Mouse (Mus musculus) forebrain, embryonic 11.5 days (tissue): ENCODE data around the gene Wipf2. TPM values are rescaled to one million over a fixed set of nuclear protein-coding genes. Genes with fewer than 3 reads are reported as not detected.

Source experiments
- ATAC-seq: fragments of 200-750 bp; cut with Nextera tagmentation; replicated peaks from 2 replicates; pipeline ENCODE4 v1.8.0; 2017; ENCODE audit warnings: moderate TSS enrichment; ENCODE audit not compliant: low FRiP score
- DNase-seq: peaks from one replicate; pipeline ENCODE4 v3.0.0-alpha.2; 2017; ENCODE audit warnings: low spot score
- H3K27ac ChIP-seq: fragments of 300-500 bp; sonication (generic); 2 replicates; pipeline ENCODE4 v1.5.1; 2014; ENCODE audit warnings: low read depth, low read length
- H3K27me3 ChIP-seq: fragments of 300-500 bp; sonication (generic); 2 replicates; pipeline ENCODE4 v1.6.1; 2014; ENCODE audit warnings: mild to moderate bottlenecking, low read length, mixed read lengths; ENCODE audit not compliant: control insufficient read depth, insufficient read depth
- H3K36me3 ChIP-seq: fragments of 300-500 bp; sonication (generic); 2 replicates; pipeline ENCODE4 v1.6.1; 2014; ENCODE audit warnings: mild to moderate bottlenecking, low read length, moderate library complexity, mixed read lengths; ENCODE audit not compliant: control insufficient read depth, insufficient read depth
- H3K4me1 ChIP-seq: fragments of 300-500 bp; sonication (generic); replicated peaks from 2 replicates; pipeline ENCODE4 v1.6.1; 2014; ENCODE audit warnings: low read length, mixed read lengths; ENCODE audit not compliant: control insufficient read depth, insufficient read depth
- H3K4me2 ChIP-seq: fragments of 300-500 bp; sonication (generic); 2 replicates; pipeline ENCODE4 v1.6.1; 2014; ENCODE audit warnings: low read depth, mild to moderate bottlenecking, low read length, moderate library complexity, mixed read lengths; ENCODE audit not compliant: severe bottlenecking
- H3K4me3 ChIP-seq: fragments of 300-500 bp; sonication (generic); 2 replicates; pipeline ENCODE4 v1.5.1; 2014; ENCODE audit warnings: low read depth, low read length
- H3K9ac ChIP-seq: fragments of 300-500 bp; sonication (generic); 2 replicates; pipeline ENCODE4 v1.6.1; 2014; ENCODE audit warnings: low read length
- H3K9me3 ChIP-seq: fragments of 300-500 bp; sonication (generic); 2 replicates; pipeline ENCODE4 v1.6.1; 2016; ENCODE audit warnings: low read length, mixed read lengths; ENCODE audit not compliant: control insufficient read depth
- WGBS: fragments of 180-500 bp; shearing (Covaris S2); extraction: QIAGEN DNeasy Blood & Tissue Kit; methylation state at CpG from one replicate; pipeline ENCODE4 v1.1.7; 2014; 5-methylcytosine and 5-hydroxymethylcytosine counted together
- polyA plus RNA-seq: library from polyadenylated mRNA; unstranded; fragments of >200 nt; fragmentation: Nextera tagmentation; extraction: Ambion mirVana; gene quantifications from 2 replicates; pipeline ENCODE4 v1.2.1, GENCODE M21; 2014

The Wipf2 gene
- polyA plus RNA-seq, 1 experiment from 2014 or later = 5.5 TPM

DNA sequence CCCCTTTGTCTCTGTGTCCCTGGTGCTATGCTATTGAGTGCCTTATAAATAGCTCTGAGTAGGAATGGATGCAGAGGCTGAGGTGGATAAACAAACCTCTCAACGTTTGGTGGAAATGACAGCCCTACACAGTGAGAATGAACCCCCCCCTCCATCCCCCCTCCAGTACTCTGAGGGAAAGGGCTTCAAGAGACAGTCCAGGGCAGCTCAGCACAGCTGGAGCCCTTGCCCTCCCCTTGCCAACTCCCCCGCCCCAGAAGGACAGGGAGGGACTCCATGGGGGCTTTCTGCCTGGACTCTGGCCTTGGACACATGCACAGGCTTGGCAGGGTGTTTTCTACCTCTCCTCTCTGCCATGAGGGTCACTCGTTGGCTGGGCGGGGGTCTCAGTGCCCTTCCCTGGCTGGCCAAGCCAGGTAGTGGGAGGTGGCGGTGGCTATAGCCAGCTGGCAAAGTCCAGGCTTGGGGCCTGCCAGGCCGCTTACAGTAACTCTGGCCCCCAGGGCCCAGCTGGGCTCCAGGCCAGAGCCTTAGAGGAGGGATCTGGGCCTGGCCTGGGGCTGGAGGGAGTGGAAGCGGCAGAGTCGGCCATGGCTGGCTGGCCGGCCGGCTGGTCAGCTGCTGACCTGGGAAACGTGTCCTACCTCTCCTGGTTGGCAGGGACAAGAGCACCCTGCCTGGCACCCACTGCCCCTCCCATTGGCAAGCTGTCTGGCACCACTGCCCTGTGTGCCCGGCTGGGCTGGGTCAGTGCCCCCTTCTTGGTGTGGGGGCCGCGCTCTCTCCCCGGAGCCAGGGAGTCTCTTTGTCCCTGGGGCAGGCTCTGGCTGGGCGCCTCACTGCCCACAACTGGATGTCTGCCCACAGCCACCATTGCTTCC is 87.8 kb downstream of the Wipf2 start:
- Histone ChIP-seq H3K4me1 (peaks cover 20% of the 10 kb centered on the region), H3K36me3 (no peaks in the 10 kb centered on the region), H3K4me2 (no peak overlapping the region), H3K9ac (no peak overlapping the region), H3K27me3 (no peaks in the 10 kb centered on the region), H3K4me3 (no peak overlapping the region), H3K9me3 (no peaks in the 10 kb centered on the region), H3K27ac (no peak overlapping the region)
- 72% methylated on average over 15 of the region's 16 CpGs for WGBS
- DNase-seq (no peak), ATAC-seq (no peak)

DNA sequence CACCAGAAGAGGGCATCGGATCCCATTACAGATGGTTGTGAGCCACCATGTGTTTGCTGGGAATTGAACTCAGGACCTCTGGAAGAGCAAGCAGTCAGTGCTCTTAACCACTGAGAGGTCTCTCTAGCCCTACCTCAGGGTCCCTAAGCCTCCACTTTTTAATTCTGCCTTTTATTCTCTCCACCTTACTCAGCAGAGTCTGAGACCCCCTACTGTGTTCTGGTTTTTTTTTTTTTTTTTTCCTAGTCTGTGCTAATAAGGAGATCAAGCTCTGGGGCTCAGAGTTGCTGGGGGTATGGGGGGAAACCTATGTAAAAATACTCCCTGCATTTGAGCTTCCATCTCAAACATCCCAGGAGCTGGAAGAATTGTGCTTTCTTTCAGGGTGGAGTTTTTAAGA is 88.7 kb downstream of the Wipf2 start:
- H3K4me3 ChIP-seq = no peak overlapping the region
- ATAC-seq (no peak), DNase-seq (no peak)
- H3K9me3 ChIP-seq = no peaks in the 10 kb centered on the region
- no peak overlapping the region for H3K9ac ChIP-seq
- H3K27ac ChIP-seq = no peak overlapping the region
- no peak overlapping the region for H3K4me2 ChIP-seq
- H3K4me1 ChIP-seq = peaks cover 20% of the 10 kb centered on the region
- WGBS = 92% methylated on average over 1 of the region's 1 CpGs
- no peaks in the 10 kb centered on the region for H3K36me3 ChIP-seq
- H3K27me3 ChIP-seq = no peaks in the 10 kb centered on the region

DNA sequence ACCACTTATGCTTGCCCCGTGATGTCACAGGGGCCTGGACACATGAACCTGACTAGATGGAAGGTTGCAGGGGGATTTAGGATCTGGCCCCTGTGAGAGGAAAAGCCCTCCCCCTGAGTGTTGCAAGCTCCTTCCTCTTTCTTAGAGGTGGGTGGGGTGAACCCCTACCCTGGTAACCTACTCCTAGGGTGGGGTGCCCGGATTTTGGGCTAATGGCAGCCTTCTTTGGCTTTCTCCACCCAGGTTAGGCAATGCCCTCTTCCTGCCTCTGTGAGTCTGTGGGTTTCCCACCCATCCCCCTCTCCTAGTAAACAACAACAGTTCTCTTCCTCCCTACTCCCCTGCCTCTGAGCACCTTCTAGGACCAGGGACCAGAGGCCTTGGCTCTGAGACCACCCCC is 89.3 kb downstream of the Wipf2 start:
- Histone ChIP-seq H3K27ac (no peak overlapping the region), H3K4me3 (no peak overlapping the region), H3K36me3 (no peaks in the 10 kb centered on the region), H3K27me3 (no peaks in the 10 kb centered on the region), H3K4me2 (no peak overlapping the region), H3K4me1 (peaks cover 20% of the 10 kb centered on the region), H3K9ac (no peak overlapping the region), H3K9me3 (no peaks in the 10 kb centered on the region)
- ATAC-seq (no peak), DNase-seq (no peak)
- WGBS = 75% methylated on average over 2 of the region's 2 CpGs

DNA sequence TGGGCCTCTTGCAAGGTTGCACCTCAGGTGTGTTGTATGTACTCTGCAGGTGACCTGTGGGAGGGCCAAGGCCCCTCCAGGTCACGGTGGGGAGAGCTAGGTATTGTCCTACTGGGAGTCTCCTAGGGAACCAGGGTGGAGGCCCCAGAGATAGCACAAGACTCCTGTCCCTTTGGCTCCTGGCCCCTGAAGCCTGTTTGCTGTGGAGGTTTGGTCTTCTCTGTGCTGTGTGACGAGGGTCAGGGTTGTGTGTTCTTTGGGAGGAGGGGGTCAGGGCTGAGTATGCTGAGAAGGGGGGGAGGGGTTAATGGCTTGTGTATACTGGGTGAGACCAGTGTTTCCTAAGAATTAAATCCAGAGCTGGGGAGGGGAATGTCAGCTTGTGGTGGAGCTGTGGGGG is 89.9 kb downstream of the Wipf2 start:
- Histone ChIP-seq H3K36me3 (no peaks in the 10 kb centered on the region), H3K4me1 (peaks cover 20% of the 10 kb centered on the region), H3K27me3 (no peaks in the 10 kb centered on the region), H3K9me3 (no peaks in the 10 kb centered on the region), H3K27ac (no peak overlapping the region), H3K4me2 (no peak overlapping the region), H3K4me3 (no peak overlapping the region), H3K9ac (no peak overlapping the region)
- 20% methylated on average over 2 of the region's 2 CpGs for WGBS
- ATAC-seq (no peak), DNase-seq (no peak)

DNA sequence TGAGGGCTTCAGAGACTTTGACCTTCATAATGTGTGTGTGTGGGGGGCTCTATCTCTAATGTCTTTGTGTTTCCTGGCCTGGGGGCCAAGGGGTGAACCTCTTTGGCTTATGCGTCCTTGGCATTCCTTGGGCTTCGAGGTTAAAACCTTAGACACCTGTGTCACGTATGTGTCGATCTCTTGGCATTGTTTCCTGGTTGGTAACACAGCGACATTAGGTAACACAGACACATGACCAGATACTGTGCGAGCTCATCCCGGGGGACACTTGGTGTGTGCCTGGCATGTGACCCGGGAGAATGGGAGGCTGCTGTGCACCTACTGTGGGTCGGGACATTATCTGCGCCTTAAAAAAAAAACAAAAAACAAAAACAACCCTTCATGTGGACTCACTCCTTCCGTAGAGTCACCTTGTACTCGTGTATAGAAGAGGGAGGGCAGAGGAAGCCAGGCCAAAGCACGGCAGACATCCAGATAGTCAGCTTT is 90.4 kb downstream of the Wipf2 start:
- Histone ChIP-seq H3K27me3 (no peaks in the 10 kb centered on the region), H3K4me1 (peaks cover 21% of the 10 kb centered on the region), H3K9me3 (no peaks in the 10 kb centered on the region), H3K27ac (0 out of 2 replicates have a peak overlapping the region, but pooled peaks have one; percentile 18), H3K36me3 (no peaks in the 10 kb centered on the region), H3K9ac (no peak overlapping the region), H3K4me2 (peak overlapping the region; percentile 38; the same call in 1 of the 2 replicates), H3K4me3 (no peak overlapping the region)
- no peak for DNase-seq
- no peak for ATAC-seq
- 36% methylated on average over 13 of the region's 13 CpGs for WGBS

DNA sequence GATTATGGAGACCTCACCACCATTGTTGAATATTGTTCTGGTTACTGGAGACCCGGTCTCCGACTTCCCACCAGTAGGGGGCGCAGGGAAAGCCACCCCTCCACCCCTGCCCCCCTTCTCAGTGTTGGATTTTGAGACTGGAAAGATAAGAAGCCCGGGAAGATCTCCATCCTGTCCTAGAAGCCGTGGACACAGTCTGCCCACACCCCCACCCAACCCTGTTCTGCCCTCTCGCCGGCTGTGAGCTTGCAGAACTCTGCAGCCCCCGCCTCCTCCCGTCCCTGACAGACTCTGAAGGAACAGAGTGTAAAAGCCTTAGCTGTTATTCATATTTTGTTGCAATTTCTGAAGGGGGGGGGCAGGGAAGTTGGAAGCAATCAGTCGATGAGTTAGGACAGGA is 90.9 kb downstream of the Wipf2 start:
- H3K4me3 ChIP-seq = no peak overlapping the region
- peaks cover 26% of the 10 kb centered on the region for H3K4me1 ChIP-seq
- ATAC-seq = peak; percentile 75
- WGBS = 5% methylated on average over 10 of the region's 10 CpGs
- peak; percentile 91 for DNase-seq
- H3K27me3 ChIP-seq = no peaks in the 10 kb centered on the region
- no peaks in the 10 kb centered on the region for H3K36me3 ChIP-seq
- no peaks in the 10 kb centered on the region for H3K9me3 ChIP-seq
- peak overlapping the region; percentile 38 for H3K4me2 ChIP-seq
- peak overlapping the region; percentile 70; the same call in 1 of the 2 replicates for H3K27ac ChIP-seq
- H3K9ac ChIP-seq = peak overlapping the region; percentile 17; the same call in 1 of the 2 replicates

Other genes with a start within 250 kb of the Wipf2 start
- 0.96 and 1.5 TPM in 2 replicates for gene Gm12355, start 238.0 kb upstream of the Wipf2 start, polyA plus RNA-seq
- gene Gsdma3, start 237.3 kb upstream of the Wipf2 start, polyA plus RNA-seq = not detected in 2 replicates
- gene Gsdma2, start 216.9 kb upstream of the Wipf2 start, polyA plus RNA-seq = not detected in 2 replicates
- gene Gsdma, start 199.3 kb upstream of the Wipf2 start, polyA plus RNA-seq = not detected in 2 replicates
- gene Psmd3, start 181.1 kb upstream of the Wipf2 start, polyA plus RNA-seq = 208 and 220 TPM in 2 replicates
- gene Csf3, start 162.4 kb upstream of the Wipf2 start, polyA plus RNA-seq = not detected in 2 replicates
- 75.9 and 76.6 TPM in 2 replicates for gene Med24, start 134.2 kb upstream of the Wipf2 start, polyA plus RNA-seq
- 35.9 and 36.9 TPM in 2 replicates for gene Thra, start 123.0 kb upstream of the Wipf2 start, polyA plus RNA-seq
- gene Nr1d1, start 88.3 kb upstream of the Wipf2 start, polyA plus RNA-seq = 1.0 and 1.6 TPM in 2 replicates
- 24.0 and 28.4 TPM in 2 replicates for gene Msl1, start 68.1 kb upstream of the Wipf2 start, polyA plus RNA-seq
- gene Casc3, start 58.7 kb upstream of the Wipf2 start, polyA plus RNA-seq = 59.9 and 63.2 TPM in 2 replicates
- gene Rapgefl1, start 26.9 kb upstream of the Wipf2 start, polyA plus RNA-seq = 2.0 and 2.5 TPM in 2 replicates
- gene Cdc6, start 44.2 kb downstream of the Wipf2 start, polyA plus RNA-seq = 52.8 and 54.7 TPM in 2 replicates
- 23.3 and 25.2 TPM in 2 replicates for gene Rara, start 64.2 kb downstream of the Wipf2 start, polyA plus RNA-seq
- 0.23 TPM in 1 of 2 replicates, not detected in the other for gene Gjd3, start 119.4 kb downstream of the Wipf2 start, polyA plus RNA-seq
- 446 and 476 TPM in 2 replicates for gene Top2a, start 160.6 kb downstream of the Wipf2 start, polyA plus RNA-seq
- gene Igfbp4, start 177.6 kb downstream of the Wipf2 start, polyA plus RNA-seq = 246 and 252 TPM in 2 replicates
- 0.27 and 0.65 TPM in 2 replicates for gene Tns4, start 225.7 kb downstream of the Wipf2 start, polyA plus RNA-seq